Mouse (Mus musculus) intestine, postnatal 0 days (tissue): Measurements from ENCODE around the gene Mroh7. TPM values are rescaled to one million over a fixed set of nuclear protein-coding genes. Genes with fewer than 3 reads are reported as not detected.

Experiments
- ATAC-seq: fragments of 200-750 bp; cut with Nextera tagmentation; 2 replicates; pipeline ENCODE4 v1.8.0; 2017; ENCODE audit warnings: mild to moderate bottlenecking, moderate TSS enrichment, moderate library complexity
- H3K27ac ChIP-seq: fragments of 300-500 bp; sonication (generic); 2 replicates; pipeline ENCODE4 v1.5.1; 2014; ENCODE audit warnings: mild to moderate bottlenecking, low read depth, low read length, moderate library complexity
- H3K27me3 ChIP-seq: fragments of 300-500 bp; sonication (generic); replicated peaks from 2 replicates; pipeline ENCODE4 v1.6.1; 2014; ENCODE audit warnings: low read length, mixed read lengths; ENCODE audit not compliant: control insufficient read depth, insufficient read depth
- H3K36me3 ChIP-seq: fragments of 300-500 bp; sonication (generic); 2 replicates; pipeline ENCODE4 v1.6.1; 2014; ENCODE audit warnings: mild to moderate bottlenecking, moderate library complexity; ENCODE audit not compliant: control insufficient read depth, insufficient read depth
- H3K4me1 ChIP-seq: fragments of 300-500 bp; sonication (generic); replicated peaks from 2 replicates; pipeline ENCODE4 v1.6.1; 2014; ENCODE audit warnings: antibody characterized with exemption, low read length, mixed read lengths; ENCODE audit not compliant: control insufficient read depth, insufficient read depth
- H3K4me2 ChIP-seq: fragments of 300-500 bp; sonication (generic); replicated peaks from 2 replicates; pipeline ENCODE4 v1.6.1; 2014; ENCODE audit warnings: low read depth, mild to moderate bottlenecking, moderate library complexity
- H3K4me3 ChIP-seq: fragments of 300-500 bp; sonication (generic); 2 replicates; pipeline ENCODE4 v1.5.1; 2014; ENCODE audit warnings: low read depth, low read length
- H3K9ac ChIP-seq: fragments of 300-500 bp; sonication (generic); 2 replicates; pipeline ENCODE4 v1.6.1; 2014; ENCODE audit warnings: mild to moderate bottlenecking, low read depth, low read length
- H3K9me3 ChIP-seq: fragments of 300-500 bp; sonication (generic); 2 replicates; pipeline ENCODE4 v1.6.1; 2016; ENCODE audit warnings: mixed run types; ENCODE audit not compliant: control insufficient read depth
- CTCF ChIP-seq: sonication (generic); IDR thresholded peaks from 2 replicates; pipeline ENCODE4 v1.5.1; 2016; ENCODE audit warnings: low read depth, mild to moderate bottlenecking, control low read depth, antibody characterized with exemption, moderate library complexity
- WGBS: fragments of 180-500 bp; shearing (Covaris S2); extraction: QIAGEN DNeasy Blood & Tissue Kit; methylation state at CpG from one replicate; pipeline ENCODE4 v1.1.7; 2014; 5-methylcytosine and 5-hydroxymethylcytosine counted together
- polyA plus RNA-seq: library from polyadenylated mRNA; unstranded; fragments of >200 nt; fragmentation: Nextera tagmentation; extraction: Ambion mirVana; gene quantifications from 2 replicates; pipeline ENCODE4 v1.2.1, GENCODE M21; 2015

Mroh7 gene
- polyA plus RNA-seq, 1 experiment from 2014 or later = 0.33 TPM

GRCm38 (mm10) chr4:106705096-106705665, 25.5 kb downstream of the Mroh7 start:
- no peak overlapping the region for H3K9ac ChIP-seq
- H3K27me3 ChIP-seq = no peaks in the 10 kb centered on the region
- peaks cover 2% of the 10 kb centered on the region; the same call in 1 of the 2 replicates for H3K4me1 ChIP-seq
- TF ChIP-seq CTCF = no peak
- WGBS = 47% methylated on average over 8 of the region's 8 CpGs
- H3K9me3 ChIP-seq = no peaks in the 10 kb centered on the region
- ATAC-seq = no peak
- H3K4me3 ChIP-seq = no peak overlapping the region
- H3K4me2 ChIP-seq = no peak overlapping the region
- no peaks in the 10 kb centered on the region for H3K36me3 ChIP-seq
- H3K27ac ChIP-seq = no peak overlapping the region

DNA sequence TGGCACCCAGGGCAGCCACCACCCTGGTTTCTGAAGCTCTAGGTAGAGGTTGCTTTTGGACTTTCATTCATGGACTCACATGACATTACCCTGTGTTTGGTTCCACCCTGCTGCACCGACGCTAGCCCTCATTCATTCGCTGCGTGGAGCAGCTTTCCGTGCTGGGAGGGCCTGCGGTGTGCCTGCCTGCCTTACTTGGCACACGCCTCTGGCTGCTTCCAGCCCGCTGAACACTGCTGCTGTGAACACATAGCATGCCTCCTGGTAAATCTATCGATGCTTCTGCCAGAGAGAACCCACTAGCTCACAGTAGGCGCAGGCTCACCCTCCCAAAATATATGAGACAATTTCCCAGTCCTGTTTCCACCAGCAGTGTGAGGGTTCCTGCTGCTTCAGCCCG, 26.3 kb downstream of the Mroh7 start:
- TF ChIP-seq CTCF = no peak
- Histone ChIP-seq H3K27ac (no peak overlapping the region), H3K4me3 (no peak overlapping the region), H3K4me1 (peaks cover 2% of the 10 kb centered on the region; the same call in 1 of the 2 replicates), H3K9ac (no peak overlapping the region), H3K27me3 (no peaks in the 10 kb centered on the region), H3K9me3 (no peaks in the 10 kb centered on the region), H3K4me2 (no peak overlapping the region), H3K36me3 (no peaks in the 10 kb centered on the region)
- WGBS = 58% methylated on average over 11 of the region's 11 CpGs
- no peak for ATAC-seq

GRCm38 (mm10) chr4:106703956-106704355, 26.8 kb downstream of the Mroh7 start:
- H3K36me3 ChIP-seq = no peaks in the 10 kb centered on the region
- WGBS = 74% methylated on average over 10 of the region's 10 CpGs
- no peak for ATAC-seq
- H3K4me3 ChIP-seq = no peak overlapping the region
- peaks cover 2% of the 10 kb centered on the region; the same call in 1 of the 2 replicates for H3K4me1 ChIP-seq
- no peaks in the 10 kb centered on the region for H3K27me3 ChIP-seq
- no peak overlapping the region for H3K4me2 ChIP-seq
- TF ChIP-seq CTCF = no peak
- no peak overlapping the region for H3K9ac ChIP-seq
- no peaks in the 10 kb centered on the region for H3K9me3 ChIP-seq
- H3K27ac ChIP-seq = no peak overlapping the region

- Histone ChIP-seq H3K4me1 (no peaks in the 10 kb centered on the region; the same call in 1 of the 2 replicates), H3K9me3 (no peaks in the 10 kb centered on the region), H3K27ac (no peak overlapping the region), H3K36me3 (no peaks in the 10 kb centered on the region), H3K4me3 (no peak overlapping the region), H3K9ac (no peak overlapping the region), H3K4me2 (no peak overlapping the region), H3K27me3 (no peaks in the 10 kb centered on the region)
- TF ChIP-seq CTCF = no peak
- peak; percentile 56 for ATAC-seq
- 14% methylated on average over 4 of the region's 4 CpGs for WGBS
Measured at GRCm38 (mm10) chr4:106700798-106701197, 29.9 kb downstream of the Mroh7 start.

- peak; percentile 79 for TF ChIP-seq CTCF
- H3K36me3 ChIP-seq = no peaks in the 10 kb centered on the region
- WGBS = 15% methylated on average over 9 of the region's 9 CpGs
- H3K9ac ChIP-seq = no peak overlapping the region
- no peak overlapping the region for H3K4me2 ChIP-seq
- no peak overlapping the region for H3K27ac ChIP-seq
- no peaks in the 10 kb centered on the region for H3K9me3 ChIP-seq
- H3K4me3 ChIP-seq = no peak overlapping the region
- H3K27me3 ChIP-seq = no peaks in the 10 kb centered on the region
- H3K4me1 ChIP-seq = no peaks in the 10 kb centered on the region
- peak; percentile 46 for ATAC-seq
Measured at GRCm38 (mm10) chr4:106699989-106700388, 30.7 kb downstream of the Mroh7 start.

DNA sequence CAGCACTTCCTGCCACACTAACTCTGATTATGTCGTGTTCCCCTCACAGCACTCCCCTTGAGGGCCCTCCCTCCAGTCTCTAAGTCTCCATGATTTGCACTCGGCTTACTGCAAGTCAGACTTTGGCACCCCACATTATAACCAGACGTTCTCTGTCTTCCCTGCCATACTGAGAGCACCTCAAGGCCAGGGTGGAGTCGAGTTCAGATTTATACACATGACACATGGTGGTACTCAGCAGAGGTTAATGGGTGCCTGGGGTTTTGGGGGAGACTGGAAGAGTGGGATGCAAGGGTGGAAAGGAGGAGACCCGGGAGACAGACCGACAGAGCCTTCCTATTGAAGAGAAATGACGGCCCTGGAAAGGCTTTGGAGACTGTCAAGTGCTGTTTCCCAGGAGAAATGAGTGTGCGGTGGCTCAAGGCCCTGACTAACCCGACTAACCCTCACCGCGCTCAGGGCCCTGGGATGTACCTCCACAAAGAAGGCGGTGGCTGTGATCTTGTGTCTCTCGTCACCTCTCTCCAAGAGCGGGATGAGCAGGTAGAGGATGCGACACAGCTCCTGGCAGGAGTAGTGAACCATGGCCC, 36.8 kb downstream of the Mroh7 start:
- no peaks in the 10 kb centered on the region for H3K4me1 ChIP-seq
- no peak for TF ChIP-seq CTCF
- H3K9me3 ChIP-seq = no peaks in the 10 kb centered on the region
- no peak overlapping the region for H3K4me2 ChIP-seq
- H3K36me3 ChIP-seq = no peaks in the 10 kb centered on the region
- H3K4me3 ChIP-seq = no peak overlapping the region
- no peak overlapping the region for H3K27ac ChIP-seq
- WGBS = 76% methylated on average over 15 of the region's 15 CpGs
- no peaks in the 10 kb centered on the region for H3K27me3 ChIP-seq
- no peak overlapping the region for H3K9ac ChIP-seq
- ATAC-seq = no peak
